Mouse (Mus musculus): ENCODE results near the gene Adgre5.

Gene Adgre5

GRCm38 (mm10) chr8:83695351-83696106 is 45.6 kb downstream of the Adgre5 start:
- in situ Hi-C loops (cut with MboI; ENCODE audit: low sequenced_read_pairs) = no loop called here

GRCm38 (mm10) chr8:83694369-83695160 is 46.6 kb downstream of the Adgre5 start:
- in situ Hi-C loops (cut with MboI; ENCODE audit: low sequenced_read_pairs) = no loop called here

GRCm38 (mm10) chr8:83693609-83694236 is 47.4 kb downstream of the Adgre5 start:
- in situ Hi-C loops (cut with MboI; ENCODE audit: low sequenced_read_pairs) = no loop called here

- in situ Hi-C loops (cut with MboI; ENCODE audit: low sequenced_read_pairs) = no loop called here
Observed at GRCm38 (mm10) chr8:83689264-83689663, 51.9 kb downstream of the Adgre5 start.

- in situ Hi-C loops (cut with MboI; ENCODE audit: low sequenced_read_pairs) = no loop called here
Observed at GRCm38 (mm10) chr8:83684517-83684916, 56.6 kb downstream of the Adgre5 start.

- in situ Hi-C loops (cut with MboI; ENCODE audit: low sequenced_read_pairs) = no loop called here
Observed at GRCm38 (mm10) chr8:83681099-83681498, 60.0 kb downstream of the Adgre5 start.

- in situ Hi-C loops (cut with MboI; ENCODE audit: low sequenced_read_pairs) = no loop called here
Observed at GRCm38 (mm10) chr8:83680603-83681002, 60.5 kb downstream of the Adgre5 start.

- in situ Hi-C loops (cut with MboI; ENCODE audit: low sequenced_read_pairs) = no loop called here
Observed at GRCm38 (mm10) chr8:83679866-83680265, 61.3 kb downstream of the Adgre5 start.

GRCm38 (mm10) chr8:83674497-83674896 is 66.6 kb downstream of the Adgre5 start:
- in situ Hi-C loops (cut with MboI; ENCODE audit: low sequenced_read_pairs) = no loop called here

Data from CH12F3 (cell line).